Mouse (Mus musculus): ENCODE data around the gene Cirbp.

Gene Cirbp

DNA sequence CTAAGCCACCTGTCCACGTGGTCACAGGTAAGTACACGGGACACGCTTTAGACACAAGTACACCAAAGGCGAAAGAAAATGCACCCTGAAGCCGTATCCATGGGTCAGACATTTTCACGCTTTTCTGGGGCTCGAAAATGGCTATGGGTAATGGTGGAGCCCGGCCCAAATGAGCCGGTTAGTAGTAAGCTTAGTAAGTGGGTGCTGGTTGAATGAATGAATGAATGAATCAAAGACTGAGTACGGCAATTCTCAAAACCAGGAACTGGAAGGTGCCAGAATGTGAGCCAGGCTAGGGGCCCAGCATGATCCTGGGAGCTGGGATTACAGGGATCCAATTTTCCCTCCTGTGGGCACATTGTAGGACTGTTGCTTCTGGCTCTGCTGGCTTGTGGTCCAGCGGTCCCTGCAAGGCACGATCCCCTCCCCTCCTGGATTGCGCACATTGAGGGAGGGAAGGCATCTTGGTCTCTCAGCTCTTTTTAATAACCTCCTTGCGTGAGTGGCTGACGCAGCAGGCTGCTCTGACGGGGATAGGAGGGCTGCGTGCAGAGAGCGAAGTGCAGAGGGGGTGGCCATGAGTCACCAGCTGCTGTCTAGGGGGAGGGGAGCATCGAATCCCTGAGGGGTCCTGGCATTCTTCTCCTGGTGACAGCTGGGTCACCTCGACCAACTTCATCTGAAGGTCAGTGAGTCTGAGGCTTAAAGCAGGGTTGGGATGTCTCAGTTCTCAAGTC, at the start of gene Cirbp:
Gene Cirbp (plus strand): TSS at position 594 of the 737 bp plus-strand sequence.
- no peak for DNase-seq (ENCODE audit: low spot score in 2 of 2)

GRCm38 (mm10) chr10:80116563-80116926, 49.2 kb upstream of the Cirbp start:
- no peak for DNase-seq (ENCODE audit: low spot score in 2 of 2)

DNA sequence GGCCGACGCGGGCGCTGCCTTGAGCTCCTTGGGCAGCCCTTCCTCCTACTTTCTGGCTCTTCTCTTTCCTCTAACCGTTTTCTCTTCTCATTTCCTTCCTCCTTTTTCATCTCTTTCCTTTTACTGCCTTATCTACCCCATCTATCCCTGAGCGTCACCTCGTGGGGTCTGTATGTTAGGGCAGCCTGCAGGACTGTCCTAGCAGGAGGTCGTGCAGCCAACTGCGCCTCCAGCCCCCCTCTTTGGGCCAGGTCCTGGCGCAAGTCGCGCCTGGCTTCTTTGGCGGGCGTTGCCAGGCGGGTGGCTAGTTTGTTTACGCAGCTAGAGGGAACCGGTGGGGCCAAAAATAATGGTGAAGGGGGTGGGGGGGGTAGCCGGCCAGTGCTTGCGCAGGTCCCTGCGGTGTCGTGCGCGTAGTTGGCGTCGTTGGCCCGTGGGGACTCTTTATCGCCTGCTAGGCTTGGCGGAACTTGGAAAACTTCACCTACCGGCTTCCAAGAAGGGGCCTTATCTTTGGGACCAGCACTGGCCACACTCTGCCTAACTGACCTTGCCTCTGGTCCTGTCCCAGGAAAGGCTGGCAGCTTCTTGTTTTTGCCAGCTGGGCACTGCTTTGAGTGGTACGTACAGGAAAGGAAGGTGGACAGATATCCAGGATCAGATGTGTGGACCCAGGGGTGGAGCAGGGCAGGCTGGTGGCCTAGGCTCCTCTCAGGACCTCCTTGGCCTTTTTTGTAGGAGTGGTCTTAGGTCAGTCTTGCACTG, 48.7 kb upstream of the Cirbp start:
- DNase-seq (ENCODE audit: low spot score in 2 of 2), result no peak

DNA sequence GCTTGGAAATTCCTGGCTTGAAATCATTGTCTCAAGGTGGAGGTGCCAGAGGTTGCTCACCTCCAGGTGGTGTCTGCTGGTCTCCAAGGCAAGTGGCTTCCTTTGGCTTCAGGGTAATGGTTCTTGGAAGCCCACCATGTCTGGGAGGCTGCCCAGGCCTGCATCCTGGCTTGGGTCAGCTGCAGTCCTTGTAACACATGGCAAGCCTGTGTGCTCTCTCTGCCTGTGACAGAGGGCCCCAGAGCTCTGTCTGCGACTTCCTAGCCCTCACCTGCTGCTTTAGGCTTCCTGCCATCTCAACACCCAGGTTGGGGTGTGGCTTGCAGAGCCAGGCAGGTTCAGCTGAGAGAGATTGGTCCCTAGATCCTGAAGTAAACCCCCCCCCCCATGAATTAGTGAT, 48.0 kb upstream of the Cirbp start:
- no peak for DNase-seq (ENCODE audit: low spot score in 2 of 2)

GRCm38 (mm10) chr10:80118552-80118951, 47.2 kb upstream of the Cirbp start:
- no peak for DNase-seq (ENCODE audit: low spot score in 2 of 2)

- no peak for DNase-seq (ENCODE audit: low spot score in 2 of 2)
These were observed 45.6 kb upstream of the Cirbp start for GRCm38 (mm10) chr10:80120146-80120545.

GRCm38 (mm10) chr10:80121639-80122038, 44.1 kb upstream of the Cirbp start:
- DNase-seq (ENCODE audit: low spot score in 2 of 2), result no peak

GRCm38 (mm10) chr10:80123932-80124562, 41.7 kb upstream of the Cirbp start:
- no peak for DNase-seq (ENCODE audit: low spot score in 2 of 2)

DNA sequence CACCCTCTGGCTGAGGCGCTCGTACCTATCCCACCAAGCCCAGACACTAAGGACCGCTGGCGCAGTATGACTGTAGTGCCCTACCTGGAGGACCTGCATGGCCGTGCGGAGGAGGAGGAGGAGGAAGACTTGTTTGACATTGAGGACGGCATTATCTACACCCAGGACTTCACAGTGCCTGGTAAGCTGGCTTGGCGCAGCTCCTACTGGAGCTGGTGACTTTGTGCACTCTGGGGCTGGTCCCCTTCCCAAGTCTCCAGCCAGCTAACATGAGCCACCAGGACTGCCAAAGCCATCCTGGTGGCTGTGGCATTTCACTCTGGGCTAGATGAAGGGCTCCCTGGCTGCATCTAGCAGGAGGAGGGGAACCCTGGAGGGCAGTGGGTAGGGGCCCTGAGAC, 37.9 kb upstream of the Cirbp start:
- DNase-seq (ENCODE audit: low spot score in 2 of 2), result no peak

DNA sequence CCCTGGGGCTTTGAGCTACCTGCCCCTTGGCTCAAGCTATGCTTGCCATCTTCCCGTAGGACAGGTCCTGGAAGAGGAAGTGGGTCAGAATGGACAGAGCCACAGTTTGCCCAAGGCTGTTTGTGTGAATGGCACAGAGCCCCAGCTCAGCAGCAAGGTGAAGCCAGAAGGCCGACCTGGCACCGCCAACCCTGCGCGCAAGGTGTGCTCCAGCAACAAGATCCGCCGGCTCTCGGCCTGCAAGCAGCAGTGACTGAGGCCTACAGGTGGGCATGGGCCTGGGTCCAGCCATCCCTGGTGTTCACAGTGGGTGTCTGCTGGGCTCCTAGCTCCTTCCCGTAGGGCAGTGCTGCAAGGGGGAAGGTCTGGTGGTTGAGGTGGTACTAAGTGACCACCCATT, 35.9 kb upstream of the Cirbp start:
- no peak for DNase-seq (ENCODE audit: low spot score in 2 of 2)

DNA sequence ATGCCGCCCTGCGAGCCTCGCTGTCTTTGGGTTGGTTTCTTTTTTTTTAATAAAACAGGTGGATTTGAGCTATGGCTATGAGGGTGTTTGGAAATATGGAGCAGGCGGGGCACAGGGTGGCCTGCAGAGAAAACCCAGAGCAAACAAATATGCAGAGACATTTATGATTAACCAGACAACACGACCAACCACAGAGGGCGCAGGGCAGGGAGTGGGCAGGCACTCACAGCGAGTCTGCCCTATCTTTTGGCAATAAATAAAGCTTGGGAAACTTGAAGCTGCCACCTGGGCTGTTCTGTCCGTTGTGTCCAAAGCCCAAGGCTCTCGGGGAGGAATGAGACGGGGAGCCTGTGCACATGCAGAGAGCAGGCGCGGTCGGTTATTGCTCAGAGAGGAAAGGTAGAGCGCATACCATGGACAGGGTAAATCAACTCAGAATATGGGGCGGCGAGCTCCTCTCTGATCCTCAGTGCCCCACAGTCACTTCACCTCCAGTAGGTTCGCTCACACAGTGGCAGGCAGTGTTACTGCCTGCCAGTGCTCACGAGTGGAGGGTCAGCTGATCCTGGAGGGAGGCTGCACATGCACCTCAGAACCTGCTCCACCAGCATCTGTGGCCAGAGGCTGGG, 35.3 kb upstream of the Cirbp start:
- no peak for DNase-seq (ENCODE audit: low spot score in 2 of 2)

DNA sequence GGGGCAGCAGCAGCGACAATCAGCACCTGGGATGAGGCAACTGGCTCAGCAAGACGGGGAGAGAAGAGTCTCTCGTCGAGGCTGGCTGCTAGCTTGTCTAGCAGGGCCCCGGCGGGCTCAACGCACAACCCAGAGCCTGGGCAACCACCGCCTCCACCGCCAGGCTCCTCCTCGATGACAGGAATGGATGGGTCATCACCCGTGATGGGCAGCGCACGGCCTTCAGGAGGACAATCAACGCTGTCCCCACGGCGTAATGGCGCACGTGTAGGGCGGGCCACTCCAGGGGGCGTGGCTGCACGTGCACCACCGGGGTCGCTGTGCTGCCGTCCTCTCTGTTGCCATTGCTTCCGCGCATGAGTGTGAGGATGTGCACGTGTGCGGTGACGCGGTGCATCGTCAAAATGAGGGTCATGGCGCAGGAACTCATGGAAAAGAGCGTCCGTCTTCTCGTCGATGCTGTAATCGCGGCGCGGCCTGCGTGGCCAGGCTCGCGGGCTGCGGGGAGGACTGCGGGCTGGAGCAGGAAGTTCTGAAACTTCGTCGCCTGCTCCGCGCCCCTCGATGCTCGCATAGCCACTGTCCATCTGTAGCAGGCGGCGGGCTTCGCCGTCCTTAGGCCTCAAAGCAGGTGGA, 34.4 kb upstream of the Cirbp start:
- DNase-seq (ENCODE audit: low spot score in 2 of 2), result no peak

GRCm38 (mm10) chr10:80131952-80132350, 33.8 kb upstream of the Cirbp start:
- DNase-seq (ENCODE audit: low spot score in 2 of 2), result no peak

- DNase-seq (ENCODE audit: low spot score in 2 of 2), result no peak
These were observed 32.4 kb upstream of the Cirbp start for GRCm38 (mm10) chr10:80133226-80133849.

- DNase-seq (ENCODE audit: low spot score in 2 of 2), result no peak
These were observed 31.4 kb upstream of the Cirbp start for GRCm38 (mm10) chr10:80134421-80134820.

DNA sequence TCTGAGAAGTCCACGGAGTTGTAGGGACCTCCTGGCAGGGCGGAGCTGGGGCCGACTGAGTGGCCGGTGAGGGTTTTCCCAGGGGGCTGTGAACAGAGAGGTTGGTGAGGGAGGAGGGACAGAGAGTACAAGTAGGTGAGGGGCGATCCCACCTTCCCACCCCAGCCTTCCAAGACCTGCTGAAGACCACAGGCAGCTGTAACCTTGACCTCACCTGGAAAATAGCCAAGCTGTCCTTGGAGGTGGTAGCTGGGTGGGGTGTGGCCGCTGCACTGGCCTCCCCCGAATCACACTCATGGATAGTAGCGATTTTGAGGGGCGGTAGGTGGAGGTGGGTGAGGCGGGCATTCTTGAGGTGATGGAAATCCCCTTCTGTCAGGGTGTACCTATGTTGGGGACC, 30.6 kb upstream of the Cirbp start:
- DNase-seq (ENCODE audit: low spot score in 2 of 2), result no peak

DNA sequence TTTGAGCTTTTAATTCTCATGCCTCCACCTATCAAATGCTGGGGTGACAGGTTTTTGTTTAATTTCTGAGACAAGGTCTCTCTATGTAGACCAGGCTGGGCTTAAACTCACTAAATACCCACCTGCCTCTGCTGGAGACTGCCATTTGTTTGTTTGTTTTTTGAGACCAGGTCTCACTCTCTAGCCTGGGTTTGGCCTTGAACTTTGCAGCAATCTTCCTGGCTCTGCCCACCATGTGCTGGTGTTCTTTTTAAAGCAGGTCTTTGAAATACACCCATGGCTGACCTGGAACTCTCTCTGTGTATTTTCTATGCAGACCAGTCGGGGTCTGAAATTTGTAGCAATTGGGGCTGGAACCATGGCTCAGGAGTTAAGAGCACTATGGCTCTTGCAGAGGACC, 30.1 kb upstream of the Cirbp start:
- DNase-seq (ENCODE audit: low spot score in 2 of 2), result no peak

- no peak for DNase-seq (ENCODE audit: low spot score in 2 of 2)
These were observed 29.4 kb upstream of the Cirbp start for GRCm38 (mm10) chr10:80136179-80136951.

DNA sequence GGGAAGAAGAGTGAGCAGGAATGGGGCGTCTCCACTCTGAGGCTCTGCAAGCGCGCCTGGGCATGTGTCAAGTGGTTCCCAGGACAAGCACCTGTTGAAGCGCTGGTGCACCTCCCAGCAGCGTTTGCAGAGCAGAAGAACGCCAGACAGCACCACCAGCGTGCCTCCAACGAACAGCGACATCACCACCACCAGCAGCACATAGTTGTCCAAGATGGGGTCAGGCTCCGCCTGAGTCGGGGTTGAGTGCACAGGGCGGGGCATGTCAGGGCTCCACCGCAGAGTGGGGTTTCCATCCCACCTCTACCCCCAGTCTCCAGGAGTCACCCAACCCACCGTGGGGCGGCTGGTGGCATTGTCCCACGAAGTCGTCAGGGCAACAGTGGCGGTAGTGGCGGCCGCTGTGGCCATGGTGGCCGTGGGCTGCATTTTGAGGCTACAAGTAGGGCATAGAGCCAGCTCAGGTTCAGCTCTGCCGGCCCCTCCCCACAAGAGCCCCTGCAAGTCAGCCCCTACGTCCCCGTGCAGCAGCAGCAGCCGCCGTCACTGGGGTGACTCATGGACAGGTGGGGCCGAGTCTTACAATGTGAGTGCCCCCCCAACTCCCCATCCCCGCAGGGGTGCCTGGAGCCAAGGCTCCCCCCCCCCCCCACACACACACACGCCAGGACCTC, 28.7 kb upstream of the Cirbp start:
- peak in 1 of 2 experiments; percentile 43 for DNase-seq (ENCODE audit: low spot score in 2 of 2)

All from urinary bladder, adult 18-20 months (tissue).